Mouse (Mus musculus) small intestine, adult 2 months (tissue): ENCODE results near the gene Clec16a.

Source experiments
- CTCF ChIP-seq: fragments of 200-500 bp; IDR thresholded peaks from 2 replicates; pipeline ENCODE4 v1.5.1; 2012; ENCODE audit warnings: low read depth, mild to moderate bottlenecking, control low read depth, inconsistent platforms, low read length, moderate library complexity, mixed read lengths; ENCODE audit not compliant: insufficient replicate concordance, insufficient read length; ENCODE audit errors: extremely low read depth
- POLR2A ChIP-seq: fragments of 200-500 bp; IDR thresholded peaks from 2 replicates; pipeline ENCODE4 v1.6.1; 2012; ENCODE audit warnings: low read depth, mild to moderate bottlenecking, control low read depth, inconsistent platforms, low read length, moderate library complexity

- TF ChIP-seq CTCF (no peak), POLR2A (no peak)
Measured at GRCm38 (mm10) chr16:10518030-10518429, 27.1 kb upstream of the Clec16a start.
